Mouse (Mus musculus): ENCODE results near the gene Slc44a4. TPM values are rescaled to one million over a fixed set of nuclear protein-coding genes. Genes with fewer than 3 reads are reported as not detected.
"Not testable (repeated sequence)": the region's sequence is repeated elsewhere in the genome, so short reads cannot be mapped to it uniquely, and the experiment has no call there.

The Slc44a4 gene
- polyA plus RNA-seq, 1 experiment from 2014 or later = not detected

- Histone ChIP-seq H3K36me3 (ENCODE audit: control insufficient read depth, insufficient read depth, low read length) (peaks cover 34% of the 10 kb centered on the region), H3K4me3 (ENCODE audit: low read depth, low read length) (peak overlapping the region; percentile 99), H3K27ac (ENCODE audit: low read depth, low read length) (peak overlapping the region; percentile 93), H3K4me2 (ENCODE audit: low read length) (peak overlapping the region; percentile 98), H3K27me3 (replicated peaks; ENCODE audit: control insufficient read depth, insufficient read depth, low read length) (0 out of 2 replicates have a peak, but pooled peaks cover 7% of the 10 kb centered on the region), H3K9ac (ENCODE audit: low read length) (peak overlapping the region; percentile 100), H3K9me3 (replicated peaks; ENCODE audit: control insufficient read depth, low read length) (no peaks in the 10 kb centered on the region), H3K4me1 (ENCODE audit: control insufficient read depth, insufficient read depth, low read length) (peaks cover 9% of the 10 kb centered on the region)
- DNase-seq (ENCODE audit: low spot score) = peak; percentile 32
- ATAC-seq = no peak; the same call in none of the 2 replicates
- WGBS = under 1% methylated on average over 29 of the region's 29 CpGs
These were observed 37.5 kb downstream of the Slc44a4 start for GRCm38 (mm10) chr17:34951636-34952377.

GRCm38 (mm10) chr17:34952378-34953040 is 38.2 kb downstream of the Slc44a4 start:
- Histone ChIP-seq H3K4me2 (ENCODE audit: low read length) (peak overlapping the region; percentile 98), H3K4me1 (ENCODE audit: control insufficient read depth, insufficient read depth, low read length) (peaks cover 9% of the 10 kb centered on the region), H3K9me3 (replicated peaks; ENCODE audit: control insufficient read depth, low read length) (no peaks in the 10 kb centered on the region), H3K4me3 (ENCODE audit: low read depth, low read length) (peak overlapping the region; percentile 99), H3K27me3 (replicated peaks; ENCODE audit: control insufficient read depth, insufficient read depth, low read length) (0 out of 2 replicates have a peak, but pooled peaks cover 7% of the 10 kb centered on the region), H3K36me3 (ENCODE audit: control insufficient read depth, insufficient read depth, low read length) (peaks cover 34% of the 10 kb centered on the region), H3K27ac (ENCODE audit: low read depth, low read length) (peak overlapping the region; percentile 93), H3K9ac (ENCODE audit: low read length) (peak overlapping the region; percentile 100)
- WGBS = under 1% methylated on average over 23 of the region's 23 CpGs
- peak; percentile 86 for DNase-seq (ENCODE audit: low spot score)
- ATAC-seq = peak; percentile 83

GRCm38 (mm10) chr17:34953258-34953657 is 39.0 kb downstream of the Slc44a4 start:
- 0 out of 2 replicates have a peak, but pooled peaks cover 7% of the 10 kb centered on the region for H3K27me3 ChIP-seq (replicated peaks; ENCODE audit: control insufficient read depth, insufficient read depth, low read length)
- peaks cover 9% of the 10 kb centered on the region for H3K4me1 ChIP-seq (ENCODE audit: control insufficient read depth, insufficient read depth, low read length)
- 92% methylated on average over 3 of the region's 3 CpGs for WGBS
- no peak overlapping the region for H3K27ac ChIP-seq (ENCODE audit: low read depth, low read length)
- ATAC-seq (no peak), DNase-seq (ENCODE audit: low spot score) (no peak)
- H3K4me2 ChIP-seq (ENCODE audit: low read length) = no peak overlapping the region
- H3K36me3 ChIP-seq (ENCODE audit: control insufficient read depth, insufficient read depth, low read length) = peaks cover 29% of the 10 kb centered on the region
- H3K9ac ChIP-seq (ENCODE audit: low read length) = no peak overlapping the region
- H3K4me3 ChIP-seq (ENCODE audit: low read depth, low read length) = 0 out of 2 replicates have a peak overlapping the region, but pooled peaks have one; percentile 99
- no peaks in the 10 kb centered on the region for H3K9me3 ChIP-seq (replicated peaks; ENCODE audit: control insufficient read depth, low read length)

GRCm38 (mm10) chr17:34953904-34954303 is 39.6 kb downstream of the Slc44a4 start:
- 85% methylated on average over 4 of the region's 4 CpGs for WGBS
- no peak overlapping the region for H3K4me2 ChIP-seq (ENCODE audit: low read length)
- H3K27ac ChIP-seq (ENCODE audit: low read depth, low read length) = no peak overlapping the region
- H3K36me3 ChIP-seq (ENCODE audit: control insufficient read depth, insufficient read depth, low read length) = peaks cover 22% of the 10 kb centered on the region
- H3K4me1 ChIP-seq (ENCODE audit: control insufficient read depth, insufficient read depth, low read length) = peaks cover 9% of the 10 kb centered on the region
- no peak overlapping the region for H3K9ac ChIP-seq (ENCODE audit: low read length)
- 0 out of 2 replicates have a peak, but pooled peaks cover 7% of the 10 kb centered on the region for H3K27me3 ChIP-seq (replicated peaks; ENCODE audit: control insufficient read depth, insufficient read depth, low read length)
- H3K9me3 ChIP-seq (replicated peaks; ENCODE audit: control insufficient read depth, low read length) = no peaks in the 10 kb centered on the region
- ATAC-seq (no peak), DNase-seq (ENCODE audit: low spot score) (no peak)
- no peak overlapping the region for H3K4me3 ChIP-seq (ENCODE audit: low read depth, low read length)

GRCm38 (mm10) chr17:34954831-34955230 is 40.6 kb downstream of the Slc44a4 start:
- WGBS = 84% methylated on average over 4 of the region's 4 CpGs
- peaks cover 9% of the 10 kb centered on the region for H3K4me1 ChIP-seq (ENCODE audit: control insufficient read depth, insufficient read depth, low read length)
- no peak for ATAC-seq
- no peak overlapping the region for H3K4me3 ChIP-seq (ENCODE audit: low read depth, low read length)
- H3K36me3 ChIP-seq (ENCODE audit: control insufficient read depth, insufficient read depth, low read length) = peaks cover 16% of the 10 kb centered on the region
- DNase-seq (ENCODE audit: low spot score) = no peak
- H3K9ac ChIP-seq (ENCODE audit: low read length) = no peak overlapping the region
- H3K27ac ChIP-seq (ENCODE audit: low read depth, low read length) = no peak overlapping the region
- 0 out of 2 replicates have a peak, but pooled peaks cover 7% of the 10 kb centered on the region for H3K27me3 ChIP-seq (replicated peaks; ENCODE audit: control insufficient read depth, insufficient read depth, low read length)
- no peak overlapping the region for H3K4me2 ChIP-seq (ENCODE audit: low read length)
- no peaks in the 10 kb centered on the region for H3K9me3 ChIP-seq (replicated peaks; ENCODE audit: control insufficient read depth, low read length)

GRCm38 (mm10) chr17:34955884-34956283 is 41.6 kb downstream of the Slc44a4 start:
- 74% methylated on average over 3 of the region's 3 CpGs for WGBS
- H3K4me1 ChIP-seq (ENCODE audit: control insufficient read depth, insufficient read depth, low read length) = peaks cover 2% of the 10 kb centered on the region
- H3K4me2 ChIP-seq (ENCODE audit: low read length) = no peak overlapping the region
- peaks cover 5% of the 10 kb centered on the region for H3K36me3 ChIP-seq (ENCODE audit: control insufficient read depth, insufficient read depth, low read length)
- DNase-seq (ENCODE audit: low spot score) (no peak), ATAC-seq (no peak)
- H3K27me3 ChIP-seq (replicated peaks; ENCODE audit: control insufficient read depth, insufficient read depth, low read length) = 0 out of 2 replicates have a peak, but pooled peaks cover 7% of the 10 kb centered on the region
- no peak overlapping the region for H3K9ac ChIP-seq (ENCODE audit: low read length)
- no peaks in the 10 kb centered on the region for H3K9me3 ChIP-seq (replicated peaks; ENCODE audit: control insufficient read depth, low read length)
- no peak overlapping the region for H3K27ac ChIP-seq (ENCODE audit: low read depth, low read length)
- no peak overlapping the region for H3K4me3 ChIP-seq (ENCODE audit: low read depth, low read length)

- H3K4me2 ChIP-seq (ENCODE audit: low read length) = no peak overlapping the region
- DNase-seq (ENCODE audit: low spot score) (peak; percentile 48), ATAC-seq (no peak)
- no peak overlapping the region for H3K4me3 ChIP-seq (ENCODE audit: low read depth, low read length)
- H3K4me1 ChIP-seq (ENCODE audit: control insufficient read depth, insufficient read depth, low read length) = no peaks in the 10 kb centered on the region; the same call in 1 of the 2 replicates
- H3K36me3 ChIP-seq (ENCODE audit: control insufficient read depth, insufficient read depth, low read length) = peaks cover under 1% of the 10 kb centered on the region; the same call in 1 of the 2 replicates
- 47% methylated on average over 1 of the region's 1 CpGs for whole genome bisulfite sequencing
- no peaks in the 10 kb centered on the region for H3K9me3 ChIP-seq (replicated peaks; ENCODE audit: control insufficient read depth, low read length)
- H3K27me3 ChIP-seq (replicated peaks; ENCODE audit: control insufficient read depth, insufficient read depth, low read length) = 0 out of 2 replicates have a peak, but pooled peaks cover 7% of the 10 kb centered on the region
- H3K9ac ChIP-seq (ENCODE audit: low read length) = no peak overlapping the region
- H3K27ac ChIP-seq (ENCODE audit: low read depth, low read length) = no peak overlapping the region
These were observed 42.1 kb downstream of the Slc44a4 start for GRCm38 (mm10) chr17:34956340-34956739.

GRCm38 (mm10) chr17:34957291-34957690 is 43.0 kb downstream of the Slc44a4 start:
- not testable (repeated sequence) for DNase-seq (ENCODE audit: low spot score); H3K27me3 ChIP-seq (replicated peaks; ENCODE audit: control insufficient read depth, insufficient read depth, low read length); ATAC-seq; H3K9ac ChIP-seq (ENCODE audit: low read length); H3K36me3 ChIP-seq (ENCODE audit: control insufficient read depth, insufficient read depth, low read length); H3K27ac ChIP-seq (ENCODE audit: low read depth, low read length); H3K9me3 ChIP-seq (replicated peaks; ENCODE audit: control insufficient read depth, low read length); H3K4me2 ChIP-seq (ENCODE audit: low read length); H3K4me3 ChIP-seq (ENCODE audit: low read depth, low read length); H3K4me1 ChIP-seq (ENCODE audit: control insufficient read depth, insufficient read depth, low read length)
- 28% methylated on average over 28 of the region's 40 CpGs for WGBS

Data from forebrain, embryonic 14.5 days (tissue).